Mouse (Mus musculus) small intestine, adult 2 months (tissue): ENCODE data around the gene Grb2.

Source experiments
- CTCF ChIP-seq: fragments of 200-500 bp; IDR thresholded peaks from 2 replicates; pipeline ENCODE4 v1.5.1; 2012; ENCODE audit warnings: low read depth, mild to moderate bottlenecking, control low read depth, inconsistent platforms, low read length, moderate library complexity, mixed read lengths; ENCODE audit not compliant: insufficient replicate concordance, insufficient read length; ENCODE audit errors: extremely low read depth
- POLR2A ChIP-seq: fragments of 200-500 bp; IDR thresholded peaks from 2 replicates; pipeline ENCODE4 v1.6.1; 2012; ENCODE audit warnings: low read depth, mild to moderate bottlenecking, control low read depth, inconsistent platforms, low read length, moderate library complexity

DNA sequence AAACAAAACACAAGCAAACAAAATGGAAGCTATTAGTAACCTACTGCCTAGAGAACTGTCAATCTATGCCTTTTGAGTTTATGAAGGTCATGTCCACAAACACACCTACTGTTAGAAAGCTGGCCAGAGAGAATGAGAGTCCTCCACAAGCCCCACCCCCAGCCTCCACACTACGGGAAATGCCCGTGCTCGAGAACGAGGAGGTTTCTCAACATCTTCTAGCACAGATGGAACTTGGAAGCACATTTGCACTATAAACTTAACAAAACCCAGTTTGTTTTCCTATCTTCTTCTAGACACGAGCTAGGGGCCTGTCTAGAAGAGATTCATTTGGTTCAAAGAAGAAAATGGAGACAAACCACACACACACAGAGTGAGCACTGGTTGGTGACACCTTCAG, 18.0 kb downstream of the Grb2 start:
- no peak for TF ChIP-seq CTCF
- no peak for TF ChIP-seq POLR2A
